Mouse (Mus musculus) bone marrow macrophage, adult 2 months (primary cell): ENCODE measurements around the gene Ripk1.

Source experiments
- CTCF ChIP-seq: IDR thresholded peaks from 2 replicates; pipeline ENCODE4 v1.5.1; 2012; ENCODE audit warnings: low read depth, mild to moderate bottlenecking, low read length, moderate library complexity
- POLR2A ChIP-seq: IDR thresholded peaks from 2 replicates; pipeline ENCODE4 v1.6.1; 2012; ENCODE audit warnings: mild to moderate bottlenecking, low read depth, low read length, borderline replicate concordance

DNA sequence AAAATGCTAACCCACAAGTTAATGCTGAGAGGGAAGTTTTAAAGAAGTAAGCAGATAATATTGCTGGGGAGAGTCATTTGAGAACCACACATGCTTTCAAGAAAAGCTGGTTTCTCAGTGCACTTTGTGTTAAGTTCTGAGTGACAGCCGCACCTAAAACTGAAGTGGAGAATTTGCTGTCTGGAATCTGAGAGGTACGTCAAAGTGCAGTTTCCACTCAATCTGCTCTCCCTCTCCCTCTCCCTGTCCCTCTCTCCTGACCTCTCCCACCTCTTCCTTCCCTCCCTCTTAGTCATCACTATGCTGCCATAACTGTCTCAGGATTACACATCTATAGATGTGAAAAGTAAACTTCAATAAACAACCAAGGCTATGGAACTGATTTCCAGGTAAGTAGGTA lies 19.8 kb downstream of the Ripk1 start:
- TF ChIP-seq CTCF: no peak
- no peak for TF ChIP-seq POLR2A
